Mouse (Mus musculus) kidney, postnatal 10 days (tissue): ENCODE results near the gene Atp8a2.
A peak's percentile ranks its signal among the peaks of the same experiment; 100 is the strongest.
"Not testable (repeated sequence)": the region's sequence is repeated elsewhere in the genome, so short reads cannot be mapped to it uniquely, and the experiment has no call there.

Experiments
- DNase-seq: peaks from one replicate; pipeline ENCODE4 v3.0.0; 2021; ENCODE audit warnings: mixed read lengths

The Atp8a2 gene

GRCm38 (mm10) chr14:59759196-59759839 lies 437.7 kb downstream of the Atp8a2 start:
- DNase-seq, result peak; percentile 18

GRCm38 (mm10) chr14:59752401-59752800 lies 444.6 kb downstream of the Atp8a2 start:
- DNase-seq, result no peak

- no peak for DNase-seq
Observed at GRCm38 (mm10) chr14:59750005-59750404, 447.0 kb downstream of the Atp8a2 start.

GRCm38 (mm10) chr14:59745676-59746075 lies 451.3 kb downstream of the Atp8a2 start:
- no peak for DNase-seq

GRCm38 (mm10) chr14:59741752-59742151 lies 455.2 kb downstream of the Atp8a2 start:
- DNase-seq, result no peak

GRCm38 (mm10) chr14:59739446-59739845 lies 457.5 kb downstream of the Atp8a2 start:
- DNase-seq, result no peak

GRCm38 (mm10) chr14:59737734-59738294 lies 459.2 kb downstream of the Atp8a2 start:
- no peak for DNase-seq

GRCm38 (mm10) chr14:59736861-59737700 lies 459.9 kb downstream of the Atp8a2 start:
- DNase-seq, result no peak

- DNase-seq, result no peak
Observed at GRCm38 (mm10) chr14:59730043-59730390, 467.0 kb downstream of the Atp8a2 start.

GRCm38 (mm10) chr14:59729298-59730042 lies 467.5 kb downstream of the Atp8a2 start:
- DNase-seq, result no peak

- no peak for DNase-seq
Observed at GRCm38 (mm10) chr14:59727016-59727415, 470.0 kb downstream of the Atp8a2 start.

GRCm38 (mm10) chr14:59723163-59723562 lies 473.8 kb downstream of the Atp8a2 start:
- no peak for DNase-seq

GRCm38 (mm10) chr14:59721957-59722356 lies 475.0 kb downstream of the Atp8a2 start:
- peak; percentile 42 for DNase-seq

- peak; percentile 21 for DNase-seq
Observed at GRCm38 (mm10) chr14:59721356-59721755, 475.6 kb downstream of the Atp8a2 start.

- DNase-seq, result no peak
Observed at GRCm38 (mm10) chr14:59720386-59720785, 476.6 kb downstream of the Atp8a2 start.

GRCm38 (mm10) chr14:59716443-59717085 lies 480.4 kb downstream of the Atp8a2 start:
- not testable (repeated sequence) for DNase-seq

- DNase-seq, result peak; percentile 22
Observed at GRCm38 (mm10) chr14:59715695-59716442, 481.1 kb downstream of the Atp8a2 start.

GRCm38 (mm10) chr14:59709505-59710335 lies 487.3 kb downstream of the Atp8a2 start:
- no peak for DNase-seq

GRCm38 (mm10) chr14:59708009-59708408 lies 489.0 kb downstream of the Atp8a2 start:
- DNase-seq, result peak; percentile 45

GRCm38 (mm10) chr14:59705326-59706058 lies 491.5 kb downstream of the Atp8a2 start:
- no peak for DNase-seq
